Mouse (Mus musculus): ENCODE data around the gene Pias1.

- no peak for TF ChIP-seq POLR2A (IDR thresholded peaks at IDR 0.05; ENCODE audit: insufficient read length, low read depth)
- no peak for TF ChIP-seq E2F4 (IDR thresholded peaks at IDR 0.05; ENCODE audit: insufficient read depth)
- TF ChIP-seq MAX (IDR thresholded peaks at IDR 0.05; ENCODE audit: low read depth): no peak
- no peak for TF ChIP-seq POLR2AphosphoS2 (IDR thresholded peaks at IDR 0.05; ENCODE audit: insufficient read length, low read depth)
- no peak for TF ChIP-seq USF1 (IDR thresholded peaks at IDR 0.05; ENCODE audit: low read depth)
- no peak for TF ChIP-seq TCF3 (IDR thresholded peaks at IDR 0.05; ENCODE audit: insufficient read length, low read depth)
- TF ChIP-seq CEBPB (IDR thresholded peaks at IDR 0.05; ENCODE audit: insufficient read depth, poor library complexity, severe bottlenecking): no peak
Observed at GRCm38 (mm10) chr9:62998561-62998960, 10.8 kb upstream of the Pias1 start.
